Mouse (Mus musculus) C2C12 (cell line): Measurements from ENCODE around the gene Foxr2.

Experiments
- CEBPB ChIP-seq: IDR thresholded peaks from one replicate; pipeline ENCODE4 v1.6.1; 2011; ENCODE audit warnings: low read depth, mild to moderate bottlenecking, control low read depth, moderate library complexity
- CTCF ChIP-seq: IDR thresholded peaks from one replicate; pipeline ENCODE4 v1.5.1; 2011; ENCODE audit not compliant: control insufficient read depth, insufficient read depth, insufficient read length
- FOSL1 ChIP-seq: IDR thresholded peaks from one replicate; pipeline ENCODE4 v1.8.0; 2011; ENCODE audit warnings: mild to moderate bottlenecking, low read length; ENCODE audit not compliant: poor library complexity, insufficient read depth, severe bottlenecking
- MAX ChIP-seq: IDR thresholded peaks from one replicate; pipeline ENCODE4 v1.6.1; 2011; ENCODE audit warnings: mild to moderate bottlenecking, control low read depth
- MYOG ChIP-seq: IDR thresholded peaks from one replicate; pipeline ENCODE4 v1.6.1; 2011; ENCODE audit not compliant: control insufficient read depth, insufficient read length; ENCODE audit errors: extremely low read depth

- TF ChIP-seq CTCF: no peak
- TF ChIP-seq CEBPB: no peak
- no peak for TF ChIP-seq FOSL1
- no peak for TF ChIP-seq MAX
- TF ChIP-seq MYOG: no peak
Measured at GRCm38 (mm10) chrX:153118486-153118885, at the start of gene Foxr2.
